In the genomic region with DNA sequence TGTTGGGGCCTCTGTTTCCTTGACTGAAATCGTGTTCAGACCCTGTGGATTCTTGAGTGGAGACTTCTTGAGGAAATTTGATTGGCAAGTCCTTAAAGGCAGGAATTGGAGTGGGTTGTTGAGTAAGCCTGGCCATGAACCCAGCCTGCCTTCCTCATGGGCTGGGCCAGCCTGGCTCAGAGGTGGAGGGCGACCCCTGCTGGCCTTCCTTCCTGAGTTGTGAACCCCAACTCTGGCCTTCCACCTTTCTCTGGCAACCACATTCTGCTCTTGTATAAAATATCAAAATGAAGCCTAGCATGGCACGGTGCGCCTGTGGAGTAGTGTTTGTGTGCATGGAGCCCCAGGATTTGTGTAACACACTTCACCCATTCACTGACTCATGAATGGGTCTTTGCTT, we compare ENCODE assay signal across 9 mouse cellular contexts. TPM values are rescaled to one million over a fixed set of nuclear protein-coding genes. Genes with fewer than 3 reads are reported as not detected.
DNase-seq lines count a peak whose midpoint lies in the region; ATAC-seq and TF ChIP-seq lines count a peak whose summit lies in the region.
"Had no signal": no experiment of that assay in that cellular context is flagged by ENCODE, and none has a peak within 500 bp of the region (broad histone marks: within the 10 kb centered on the region; RNA-seq: fewer than 3 reads in every experiment).

No protein-coding gene starts in this region.

- H3K4me1 ChIP-seq in intestine, postnatal 0 days (replicated peaks; ENCODE audit: control insufficient read depth, insufficient read depth, low read length), result no peaks in the 10 kb centered on the region
- no peaks in the 10 kb centered on the region for H3K4me1 ChIP-seq in intestine, embryonic 15.5 days (replicated peaks)

- no peaks in the 10 kb centered on the region for H3K36me3 ChIP-seq in intestine, postnatal 0 days (ENCODE audit: control insufficient read depth, insufficient read depth)
- no peaks in the 10 kb centered on the region for H3K36me3 ChIP-seq in intestine, embryonic 15.5 days
- no peaks in the 10 kb centered on the region for H3K36me3 ChIP-seq in C2C12 (ENCODE audit: control insufficient read depth, insufficient read depth)
- H3K36me3 ChIP-seq: neural tube, embryonic 12.5 days had no signal

- H3K9ac ChIP-seq in intestine, postnatal 0 days (ENCODE audit: low read depth, low read length), result no peak overlapping the region
- H3K9ac ChIP-seq in intestine, embryonic 15.5 days, result no peak overlapping the region
- H3K9ac ChIP-seq: neural tube, embryonic 12.5 days had no signal

- DNase-seq in R1 (ENCODE audit: low read depth, low spot score), result peak; percentile 68
- peak; percentile 14 to 34 for DNase-seq in heart, adult 9 months (ENCODE audit: low spot score in 2 of 2)
- DNase-seq in right cerebral cortex, postnatal 36 days (ENCODE audit: low spot score in 2 of 2), result no peak
- DNase-seq in layer of hippocampus, adult 9-11 months, result no peak

- H3K27ac ChIP-seq in intestine, postnatal 0 days (ENCODE audit: low read depth, low read length), result no peak overlapping the region
- no peak overlapping the region for H3K27ac ChIP-seq in intestine, embryonic 15.5 days
- H3K27ac ChIP-seq: neural tube, embryonic 12.5 days had no signal

- H3ac ChIP-seq in C2C12 (ENCODE audit: control insufficient read depth, insufficient read length, low read depth), result no peak overlapping the region

- H3K27me3 ChIP-seq in intestine, postnatal 0 days (replicated peaks; ENCODE audit: control insufficient read depth, insufficient read depth, low read length), result no peaks in the 10 kb centered on the region
- H3K27me3 ChIP-seq in intestine, embryonic 15.5 days (replicated peaks), result 0 out of 2 replicates have a peak, but pooled peaks cover 2% of the 10 kb centered on the region
- H3K27me3 ChIP-seq in C2C12 (ENCODE audit: control insufficient read depth, insufficient read depth, insufficient read length), result peaks cover 16% of the 10 kb centered on the region

- H3K9me3 ChIP-seq in intestine, postnatal 0 days (ENCODE audit: control insufficient read depth), result no peaks in the 10 kb centered on the region
- H3K9me3 ChIP-seq in intestine, embryonic 15.5 days, result no peaks in the 10 kb centered on the region
- H3K9me3 ChIP-seq: neural tube, embryonic 12.5 days had no signal

- 42% methylated on average over 4 of the region's 4 CpGs for WGBS in intestine, postnatal 0 days
- WGBS in intestine, embryonic 15.5 days, result 42% methylated on average over 4 of the region's 4 CpGs

- no peak overlapping the region for H3K4me3 ChIP-seq in intestine, postnatal 0 days (ENCODE audit: low read depth, low read length)
- H3K4me3 ChIP-seq in intestine, embryonic 15.5 days (replicated peaks), result no peak overlapping the region
- no peak overlapping the region for H3K4me3 ChIP-seq in C2C12 (ENCODE audit: insufficient read depth, poor library complexity, severe bottlenecking)
- H3K4me3 ChIP-seq: neural tube, embryonic 12.5 days had no signal

- H3K4me2 ChIP-seq in intestine, postnatal 0 days (replicated peaks; ENCODE audit: low read depth), result no peak overlapping the region
- no peak overlapping the region for H3K4me2 ChIP-seq in intestine, embryonic 15.5 days (replicated peaks)
- H3K4me2 ChIP-seq: neural tube, embryonic 12.5 days had no signal

- ATAC-seq in intestine, postnatal 0 days, result no peak
- no peak for ATAC-seq in intestine, embryonic 15.5 days
- peak; percentile 64 for ATAC-seq in megakaryocyte progenitor cell, adult 5-6 weeks (replicated peaks; ENCODE audit: poor library complexity)

- H3K79me3 ChIP-seq in C2C12 (ENCODE audit: low read depth), result no peaks in the 10 kb centered on the region

- peak; percentile 70 for TF ChIP-seq CTCF in intestine, postnatal 0 days (IDR thresholded peaks at IDR 0.05; ENCODE audit: low read depth)
- TF ChIP-seq CTCF in C2C12 (IDR thresholded peaks at IDR 0.05; ENCODE audit: control insufficient read depth, insufficient read depth, insufficient read length), result peak; percentile 54

- H3K79me2 ChIP-seq in C2C12 (ENCODE audit: control insufficient read depth, insufficient read depth), result no peaks in the 10 kb centered on the region

TF ChIP-seq in C2C12, 6 proteins besides CTCF, POLR2A, EP300 and RAD21:
- TF ChIP-seq MYOD1 (IDR thresholded peaks at IDR 0.05; ENCODE audit: control insufficient read depth, insufficient read length, low read depth) (no peak), USF1 (IDR thresholded peaks at IDR 0.05; ENCODE audit: low read depth) (no peak), FOSL1 (IDR thresholded peaks at IDR 0.05; ENCODE audit: insufficient read depth, low read length, poor library complexity, severe bottlenecking) (no peak), MAX (IDR thresholded peaks at IDR 0.05) (no peak), MYOG (IDR thresholded peaks at IDR 0.05; ENCODE audit: control insufficient read depth, extremely low read depth, insufficient read length) (no peak), CEBPB (IDR thresholded peaks at IDR 0.05; ENCODE audit: low read depth) (no peak)
TF ChIP-seq in C2C12: peak in this region for 0.

RNA-seq across cellular contexts. Expression of a gene that starts 8.5 kb away (rescaled TPM):
- polyA plus RNA-seq in intestine, postnatal 0 days (2015; fragmentation: Nextera tagmentation; extraction: Ambion mirVana), result 5.5 and 8.1 TPM in 2 replicates
- 3.3 and 4.2 TPM in 2 replicates for polyA plus RNA-seq in intestine, embryonic 15.5 days (2015; fragmentation: Nextera tagmentation; extraction: Ambion mirVana)
- polyA plus RNA-seq in C2C12 (2012; fragmentation: generic; extraction: Trizol), result 4.1 TPM
- not detected in 2 replicates for total RNA-seq in megakaryocyte progenitor cell, adult 5-6 weeks (2015)
- 0.21 TPM in 1 of 2 replicates, not detected in the other for total RNA-seq in megakaryocyte progenitor cell, adult 5-6 weeks (2017)

Comparison
In these comparisons a context has a peak if more than half of its experiments do, and no peak if none do; other contexts are left out.
1. DNase-seq: peak in R1 (single experiment) and heart, adult 9 months (2 of 2); none in right cerebral cortex, postnatal 36 days (0 of 2) and layer of hippocampus, adult 9-11 months (single experiment).